Mouse (Mus musculus) C2C12 (cell line): ENCODE measurements around the gene Thap4. TPM values are rescaled to one million over a fixed set of nuclear protein-coding genes. Genes with fewer than 3 reads are reported as not detected.

ENCODE experiments used
- H3K27me3 ChIP-seq: one replicate; pipeline ENCODE4 v1.6.1; 2011; ENCODE audit not compliant: control insufficient read depth, insufficient read depth, insufficient read length
- H3K36me3 ChIP-seq: one replicate; pipeline ENCODE4 v1.6.1; 2011; ENCODE audit not compliant: control insufficient read depth, insufficient read depth
- H3K4me3 ChIP-seq: one replicate; pipeline ENCODE4 v1.5.1; 2011; ENCODE audit warnings: mild to moderate bottlenecking, control low read depth; ENCODE audit not compliant: poor library complexity, insufficient read depth, severe bottlenecking
- H3K79me2 ChIP-seq: one replicate; pipeline ENCODE4 v1.6.1; 2011; ENCODE audit not compliant: control insufficient read depth, insufficient read depth
- H3K79me3 ChIP-seq: one replicate; pipeline ENCODE4 v1.6.1; 2011; ENCODE audit warnings: low read depth, control low read depth
- H3ac ChIP-seq: one replicate; pipeline ENCODE3; 2011; ENCODE audit warnings: low read depth; ENCODE audit not compliant: control insufficient read depth, insufficient read length
- CEBPB ChIP-seq: IDR thresholded peaks from one replicate; pipeline ENCODE4 v1.6.1; 2011; ENCODE audit warnings: low read depth, mild to moderate bottlenecking, control low read depth, moderate library complexity
- CTCF ChIP-seq: IDR thresholded peaks from one replicate; pipeline ENCODE4 v1.5.1; 2011; ENCODE audit not compliant: control insufficient read depth, insufficient read depth, insufficient read length
- FOSL1 ChIP-seq: IDR thresholded peaks from one replicate; pipeline ENCODE4 v1.8.0; 2011; ENCODE audit warnings: mild to moderate bottlenecking, low read length; ENCODE audit not compliant: poor library complexity, insufficient read depth, severe bottlenecking
- MAX ChIP-seq: IDR thresholded peaks from one replicate; pipeline ENCODE4 v1.6.1; 2011; ENCODE audit warnings: mild to moderate bottlenecking, control low read depth
- MYOD1 ChIP-seq: IDR thresholded peaks from one replicate; pipeline ENCODE4 v1.6.1; 2011; ENCODE audit warnings: low read depth; ENCODE audit not compliant: control insufficient read depth, insufficient read length
- MYOG ChIP-seq: IDR thresholded peaks from one replicate; pipeline ENCODE4 v1.6.1; 2011; ENCODE audit not compliant: control insufficient read depth, insufficient read length; ENCODE audit errors: extremely low read depth
- USF1 ChIP-seq: IDR thresholded peaks from one replicate; pipeline ENCODE4 v1.6.1; 2011; ENCODE audit warnings: low read depth, mild to moderate bottlenecking, control low read depth, moderate library complexity
- polyA plus RNA-seq: library from polyadenylated mRNA; unstranded; fragments of >200 nt; fragmentation: generic; extraction: Trizol; gene quantifications from one replicate; pipeline ENCODE4 v1.2.1, GENCODE M21; 2012; ENCODE audit warnings: missing spikeins

Thap4 gene
- polyA plus RNA-seq, 1 experiment: 65.2 TPM

- H3K27me3 ChIP-seq: no peaks in the 10 kb centered on the region
- peaks cover 30% of the 10 kb centered on the region for H3K79me2 ChIP-seq
- peaks cover 58% of the 10 kb centered on the region for H3K36me3 ChIP-seq
- H3K4me3 ChIP-seq: no peak overlapping the region
- H3ac ChIP-seq: no peak overlapping the region
- peaks cover 10% of the 10 kb centered on the region for H3K79me3 ChIP-seq
- TF ChIP-seq MAX: no peak
- TF ChIP-seq CTCF: no peak
- TF ChIP-seq USF1: no peak
- no peak for TF ChIP-seq CEBPB
- no peak for TF ChIP-seq MYOG
- no peak for TF ChIP-seq MYOD1
- TF ChIP-seq FOSL1: no peak
Measured at GRCm38 (mm10) chr1:93693502-93693901, 61.2 kb downstream of the Thap4 start.

- Histone ChIP-seq H3K4me3 (no peak overlapping the region), H3K36me3 (peaks cover 63% of the 10 kb centered on the region), H3K79me3 (peaks cover 16% of the 10 kb centered on the region), H3K27me3 (no peaks in the 10 kb centered on the region), H3ac (no peak overlapping the region), H3K79me2 (peaks cover 37% of the 10 kb centered on the region)
- no peak for TF ChIP-seq CTCF
- TF ChIP-seq MYOG: no peak
- TF ChIP-seq MAX: no peak
- no peak for TF ChIP-seq FOSL1
- no peak for TF ChIP-seq MYOD1
- no peak for TF ChIP-seq CEBPB
- TF ChIP-seq USF1: no peak
Measured at GRCm38 (mm10) chr1:93692773-93693172, 61.9 kb downstream of the Thap4 start.

DNA sequence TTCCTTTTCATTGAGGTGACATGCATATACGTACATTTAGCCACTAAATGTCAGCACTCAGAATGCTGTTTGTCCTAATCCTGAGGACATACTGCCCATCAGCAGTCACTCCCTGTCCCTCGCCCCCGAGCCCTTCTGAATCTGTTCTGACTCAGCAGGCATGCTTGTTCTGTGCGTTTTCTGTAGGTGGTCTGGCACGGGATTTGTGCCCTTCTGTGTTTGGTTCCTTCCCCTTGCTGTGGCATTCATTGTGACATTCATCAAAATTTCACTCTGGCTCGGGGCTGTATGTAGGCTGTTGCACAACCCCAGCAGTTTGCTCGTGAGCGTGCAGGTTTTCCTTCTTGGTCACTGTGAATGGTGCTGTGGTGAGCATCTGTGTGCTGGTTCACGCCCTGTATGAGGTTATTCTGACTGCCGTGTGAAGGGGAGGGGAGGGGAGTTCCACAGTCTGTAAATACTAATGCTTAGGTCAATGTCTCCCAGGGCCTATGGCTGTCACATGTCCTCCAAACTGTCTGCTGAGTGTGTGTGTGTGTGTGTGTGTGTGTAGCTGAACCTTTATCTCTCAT lies 62.8 kb downstream of the Thap4 start:
- Histone ChIP-seq H3K79me3 (peaks cover 26% of the 10 kb centered on the region), H3K36me3 (peaks cover 66% of the 10 kb centered on the region), H3ac (no peak overlapping the region), H3K27me3 (no peaks in the 10 kb centered on the region), H3K79me2 (peaks cover 46% of the 10 kb centered on the region), H3K4me3 (no peak overlapping the region)
- no peak for TF ChIP-seq MYOD1

DNA sequence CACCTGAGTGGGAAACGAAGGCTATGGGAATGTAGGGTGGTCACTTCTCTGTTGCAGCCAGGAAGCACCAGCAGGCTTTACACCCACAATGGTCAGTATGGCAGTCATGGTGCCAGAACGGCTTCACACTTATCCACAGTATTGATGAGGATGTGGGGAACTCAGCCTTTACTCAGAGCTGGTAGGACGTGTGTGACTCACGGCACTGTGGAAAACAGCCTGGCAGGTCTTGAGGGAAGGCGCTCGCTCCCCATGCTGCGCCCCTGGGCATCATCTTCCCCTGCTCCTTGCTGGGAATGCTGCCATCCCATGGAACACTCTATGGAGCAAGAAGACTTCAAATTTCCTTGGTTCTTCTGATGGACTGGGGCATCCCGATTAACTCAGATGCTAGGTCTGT lies 63.6 kb downstream of the Thap4 start:
- no peak overlapping the region for H3ac ChIP-seq
- H3K79me3 ChIP-seq: peaks cover 30% of the 10 kb centered on the region
- peaks cover 53% of the 10 kb centered on the region for H3K79me2 ChIP-seq
- peaks cover 62% of the 10 kb centered on the region for H3K36me3 ChIP-seq
- H3K4me3 ChIP-seq: no peak overlapping the region
- TF ChIP-seq CEBPB: no peak
- no peak for TF ChIP-seq FOSL1
- TF ChIP-seq MAX: no peak
- no peak for TF ChIP-seq CTCF
- no peak for TF ChIP-seq USF1
- TF ChIP-seq MYOG: no peak
- no peak for TF ChIP-seq MYOD1
- no peaks in the 10 kb centered on the region for H3K27me3 ChIP-seq

GRCm38 (mm10) chr1:93689901-93690496 lies 64.7 kb downstream of the Thap4 start:
- peaks cover 53% of the 10 kb centered on the region for H3K36me3 ChIP-seq
- TF ChIP-seq MAX: no peak
- TF ChIP-seq MYOD1: no peak
- TF ChIP-seq CTCF: no peak
- no peak for TF ChIP-seq MYOG
- no peak for TF ChIP-seq USF1
- TF ChIP-seq FOSL1: no peak
- no peak for TF ChIP-seq CEBPB
- peaks cover 30% of the 10 kb centered on the region for H3K79me3 ChIP-seq
- H3K4me3 ChIP-seq: no peak overlapping the region
- H3ac ChIP-seq: no peak overlapping the region
- H3K79me2 ChIP-seq: peaks cover 58% of the 10 kb centered on the region
- H3K27me3 ChIP-seq: no peaks in the 10 kb centered on the region

DNA sequence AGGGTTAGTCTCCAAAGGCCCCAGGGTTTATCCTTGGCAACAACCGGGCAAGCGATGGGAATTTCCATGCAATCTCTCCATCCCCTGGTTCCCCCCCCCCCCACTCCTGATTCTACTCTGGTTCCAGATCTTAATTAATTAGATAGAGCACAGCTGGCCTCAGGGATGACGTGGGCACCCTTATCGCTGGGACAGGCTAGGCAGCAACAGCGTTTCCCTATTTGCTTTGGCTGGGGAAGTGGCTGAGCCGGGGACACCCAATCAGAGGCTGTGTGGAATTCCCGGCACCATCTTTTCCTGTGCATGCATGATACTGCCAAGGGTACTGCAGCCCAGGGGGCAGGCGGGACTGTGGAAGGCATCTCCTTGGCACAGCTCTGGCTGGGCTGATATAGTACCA lies 66.5 kb downstream of the Thap4 start:
- Histone ChIP-seq H3K79me3 (peaks cover 30% of the 10 kb centered on the region), H3K79me2 (peaks cover 58% of the 10 kb centered on the region), H3K27me3 (no peaks in the 10 kb centered on the region), H3ac (no peak overlapping the region), H3K36me3 (peaks cover 47% of the 10 kb centered on the region), H3K4me3 (no peak overlapping the region)
- TF ChIP-seq USF1 (no peak), CTCF (no peak), FOSL1 (no peak), MAX (no peak), MYOG (no peak), MYOD1 (no peak), CEBPB (no peak)
